Mouse (Mus musculus) ZHBTc4 (cell line): Measurements from ENCODE around the gene Nup88.
A peak's percentile ranks its signal among the peaks of the same experiment; 100 is the strongest.

Source experiments
- DNase-seq: peaks from one replicate; pipeline ENCODE4 v3.0.0-alpha.2; 2011; ENCODE audit warnings: low read depth, low spot score

The Nup88 gene

GRCm38 (mm10) chr11:70969821-70970559 lies at the start of gene Nup88, which contains the start of gene Rpain:
Gene Nup88, minus strand, starts transcription at chr11:70969973.
Gene Rpain, plus strand, starts transcription at chr11:70970213.
- peak; percentile 98 for DNase-seq

- DNase-seq: no peak
These were observed 48.8 kb upstream of the Nup88 start for GRCm38 (mm10) chr11:71018416-71019200.

- no peak for DNase-seq
These were observed 47.3 kb upstream of the Nup88 start for GRCm38 (mm10) chr11:71017051-71017450.

GRCm38 (mm10) chr11:71012743-71013142 lies 43.0 kb upstream of the Nup88 start:
- DNase-seq: no peak

- no peak for DNase-seq
These were observed 38.5 kb upstream of the Nup88 start for GRCm38 (mm10) chr11:71008321-71008720.

- no peak for DNase-seq
These were observed 38.1 kb upstream of the Nup88 start for GRCm38 (mm10) chr11:71007831-71008230.

- DNase-seq: no peak
These were observed 37.3 kb upstream of the Nup88 start for GRCm38 (mm10) chr11:71007026-71007425.

GRCm38 (mm10) chr11:71005046-71005445 lies 35.3 kb upstream of the Nup88 start:
- DNase-seq: no peak

GRCm38 (mm10) chr11:71004316-71004773 lies 34.6 kb upstream of the Nup88 start, which contains the start of gene Dhx33:
Gene Dhx33, minus strand, starts transcription at chr11:71004437.
- peak; percentile 99 for DNase-seq

GRCm38 (mm10) chr11:71003611-71004315 lies 34.0 kb upstream of the Nup88 start:
- peak; percentile 41 for DNase-seq

GRCm38 (mm10) chr11:71001167-71001566 lies 31.4 kb upstream of the Nup88 start:
- DNase-seq: no peak

GRCm38 (mm10) chr11:70982557-70983228 lies 12.9 kb upstream of the Nup88 start, which contains the start of gene C1qbp:
Gene C1qbp, minus strand, starts transcription at chr11:70983026.
- DNase-seq: peak; percentile 95

- no peak for DNase-seq
These were observed 12.3 kb upstream of the Nup88 start for GRCm38 (mm10) chr11:70982030-70982429.

- DNase-seq: peak; percentile 77
These were observed 11.2 kb upstream of the Nup88 start for GRCm38 (mm10) chr11:70980751-70981510.

- DNase-seq: no peak
These were observed 10.5 kb upstream of the Nup88 start for GRCm38 (mm10) chr11:70980232-70980631.

- DNase-seq: no peak
These were observed 7.5 kb upstream of the Nup88 start for GRCm38 (mm10) chr11:70977293-70977692.

GRCm38 (mm10) chr11:70975193-70975592 lies 5.4 kb upstream of the Nup88 start:
- DNase-seq: no peak

- peak; percentile 71 for DNase-seq
These were observed 4.2 kb upstream of the Nup88 start for GRCm38 (mm10) chr11:70973947-70974346.

- no peak for DNase-seq
These were observed 2.8 kb upstream of the Nup88 start for GRCm38 (mm10) chr11:70972586-70972985.
